Mouse (Mus musculus): ENCODE results near the gene Gimap4. TPM values are rescaled to one million over a fixed set of nuclear protein-coding genes. Genes with fewer than 3 reads are reported as not detected.

The Gimap4 gene
- polyA plus RNA-seq, 1 experiment = 64.0 TPM

DNA sequence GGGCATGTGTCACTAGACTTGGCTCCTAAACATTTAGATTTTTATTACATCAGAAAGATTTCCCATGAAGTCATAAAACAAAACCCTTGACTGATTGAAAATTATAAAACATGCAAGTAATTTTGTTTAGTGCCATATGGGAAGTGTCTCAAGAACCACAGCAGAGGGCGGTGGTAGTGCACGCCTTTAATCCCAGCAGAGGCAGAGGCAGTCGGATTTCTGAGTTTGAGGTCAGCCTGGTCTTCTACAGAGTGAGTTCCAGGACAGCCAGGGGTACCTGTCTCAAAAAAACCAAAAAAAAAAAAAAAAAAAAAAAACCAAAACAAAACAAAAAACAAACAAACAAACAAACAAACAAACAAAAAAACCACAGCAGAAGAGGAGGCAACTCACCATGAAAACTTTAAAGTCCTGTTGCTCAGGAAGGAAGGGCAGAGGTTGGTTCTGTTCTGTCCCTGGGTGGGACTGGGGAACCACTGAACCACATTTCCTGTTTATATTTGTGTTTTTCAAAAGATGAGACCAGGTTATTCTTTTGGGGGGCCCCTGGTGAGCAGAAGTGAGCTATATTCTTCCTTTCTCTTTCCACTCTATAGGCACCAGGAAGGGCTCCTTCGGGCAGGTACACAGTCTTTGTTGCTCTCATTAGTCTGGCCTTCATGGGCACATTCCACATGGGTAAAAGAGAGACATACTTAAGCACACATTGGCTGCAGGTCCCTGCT lies 12.6 kb downstream of the Gimap4 start:
- Histone ChIP-seq H3K4me3 (ENCODE audit: control insufficient read depth, insufficient read depth, low read length) (no peak overlapping the region), H3K4me1 (replicated peaks; ENCODE audit: control insufficient read depth, insufficient read depth, low read length) (peaks cover 24% of the 10 kb centered on the region), H3K27ac (ENCODE audit: control insufficient read depth, insufficient read depth, low read length) (no peak overlapping the region), H3K36me3 (ENCODE audit: control insufficient read depth, insufficient read depth, low read length) (peaks cover 10% of the 10 kb centered on the region), H3K27me3 (ENCODE audit: control insufficient read depth, insufficient read depth, low read length) (no peaks in the 10 kb centered on the region)
- no peak for TF ChIP-seq POLR2A (IDR thresholded peaks at IDR 0.05; ENCODE audit: control insufficient read depth, extremely low read depth, insufficient read depth, low read length, poor library complexity)
- TF ChIP-seq CTCF (IDR thresholded peaks at IDR 0.05; ENCODE audit: borderline replicate concordance, control insufficient read depth, extremely low read depth, insufficient read depth, low read length, poor library complexity) = no peak
- 93% methylated on average over 4 of the region's 4 CpGs for WGBS
- no peak for DNase-seq

DNA sequence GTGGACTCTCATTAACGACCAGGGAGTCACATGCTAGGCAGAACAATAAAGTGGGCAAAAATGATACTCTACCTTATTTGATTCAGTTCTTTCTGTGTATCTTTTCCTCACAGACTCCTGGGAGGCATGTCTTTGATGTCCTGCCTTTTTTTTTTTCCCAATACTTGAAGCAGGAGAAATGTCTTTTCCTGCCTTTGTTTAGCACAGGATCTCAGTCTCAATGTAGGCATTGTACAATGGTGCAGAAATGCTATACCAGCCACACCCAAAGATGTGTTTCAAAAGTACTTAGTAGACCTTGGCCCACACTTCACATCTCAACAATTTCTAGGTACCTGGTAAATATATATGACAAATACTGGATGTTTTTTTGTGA lies 13.2 kb downstream of the Gimap4 start:
- no peaks in the 10 kb centered on the region for H3K27me3 ChIP-seq (ENCODE audit: control insufficient read depth, insufficient read depth, low read length)
- no peak overlapping the region for H3K4me3 ChIP-seq (ENCODE audit: control insufficient read depth, insufficient read depth, low read length)
- DNase-seq = no peak
- 78% methylated on average over 1 of the region's 1 CpGs for WGBS
- TF ChIP-seq CTCF (IDR thresholded peaks at IDR 0.05; ENCODE audit: borderline replicate concordance, control insufficient read depth, extremely low read depth, insufficient read depth, low read length, poor library complexity) (no peak), POLR2A (IDR thresholded peaks at IDR 0.05; ENCODE audit: control insufficient read depth, extremely low read depth, insufficient read depth, low read length, poor library complexity) (no peak)
- peaks cover 16% of the 10 kb centered on the region for H3K36me3 ChIP-seq (ENCODE audit: control insufficient read depth, insufficient read depth, low read length)
- H3K27ac ChIP-seq (ENCODE audit: control insufficient read depth, insufficient read depth, low read length) = no peak overlapping the region
- H3K4me1 ChIP-seq (replicated peaks; ENCODE audit: control insufficient read depth, insufficient read depth, low read length) = peaks cover 29% of the 10 kb centered on the region

DNA sequence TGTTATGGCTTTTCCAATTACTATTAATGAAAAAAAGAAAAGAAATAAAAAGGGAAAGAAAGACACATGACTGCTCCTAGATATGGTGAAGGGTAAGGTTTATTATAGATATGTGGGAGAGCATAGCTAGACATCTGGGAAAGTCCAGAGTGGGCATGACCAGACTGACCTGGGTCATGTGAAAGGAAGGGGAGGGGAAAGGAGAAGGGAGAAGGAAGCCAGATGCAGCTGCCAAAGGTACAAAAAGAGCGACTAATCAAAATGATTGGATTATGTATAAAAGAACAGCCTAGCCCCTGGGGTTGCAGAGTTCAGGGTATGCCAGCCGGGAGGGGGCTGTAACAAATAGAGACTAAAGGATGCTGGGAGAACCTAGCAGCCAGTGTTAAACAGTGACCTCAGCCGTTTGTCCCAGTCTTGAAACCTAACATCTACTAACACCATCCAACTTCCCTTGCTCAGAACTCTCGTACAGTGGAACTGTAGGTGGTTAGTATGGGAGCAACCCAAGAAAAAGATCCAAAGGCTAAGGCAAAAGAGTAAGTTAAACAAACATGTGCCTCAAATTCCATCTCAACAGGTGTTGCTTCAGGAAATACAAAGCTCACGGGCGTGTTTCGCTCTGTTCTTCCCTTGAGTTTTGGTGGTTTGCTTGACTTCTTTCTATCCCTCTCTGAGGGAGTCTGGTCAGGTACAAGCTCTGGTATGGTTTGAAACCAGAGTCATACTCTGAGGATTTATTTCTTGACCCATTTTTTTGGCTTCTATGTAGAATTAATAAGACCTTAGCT lies 13.9 kb downstream of the Gimap4 start:
- Histone ChIP-seq H3K36me3 (ENCODE audit: control insufficient read depth, insufficient read depth, low read length) (peaks cover 23% of the 10 kb centered on the region), H3K4me1 (replicated peaks; ENCODE audit: control insufficient read depth, insufficient read depth, low read length) (peaks cover 29% of the 10 kb centered on the region), H3K4me3 (ENCODE audit: control insufficient read depth, insufficient read depth, low read length) (no peak overlapping the region), H3K27me3 (ENCODE audit: control insufficient read depth, insufficient read depth, low read length) (no peaks in the 10 kb centered on the region), H3K27ac (ENCODE audit: control insufficient read depth, insufficient read depth, low read length) (peak overlapping the region; percentile 27; the same call in 1 of the 2 replicates)
- no peak for DNase-seq
- 61% methylated on average over 7 of the region's 7 CpGs for WGBS
- TF ChIP-seq POLR2A (IDR thresholded peaks at IDR 0.05; ENCODE audit: control insufficient read depth, extremely low read depth, insufficient read depth, low read length, poor library complexity) = no peak
- TF ChIP-seq CTCF (IDR thresholded peaks at IDR 0.05; ENCODE audit: borderline replicate concordance, control insufficient read depth, extremely low read depth, insufficient read depth, low read length, poor library complexity) = no peak

DNA sequence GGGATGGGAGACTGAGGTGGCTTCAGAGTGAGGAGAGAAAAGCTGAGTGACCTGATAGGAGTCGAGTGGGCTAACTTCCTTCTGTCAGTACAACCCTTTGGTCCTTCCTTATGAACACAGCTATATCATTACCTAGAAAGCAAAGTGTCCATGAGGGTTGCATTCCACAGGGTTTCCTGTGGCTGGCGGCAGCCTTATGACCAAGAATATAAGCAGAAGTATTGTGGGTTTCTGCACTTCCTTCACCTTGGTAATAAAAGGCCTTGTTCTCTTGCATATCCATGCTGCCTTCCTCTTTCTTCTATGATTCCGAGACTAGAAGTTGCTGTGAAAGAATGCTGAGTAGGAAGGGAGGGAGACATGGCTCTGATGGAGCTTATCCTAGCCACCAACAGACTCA lies 14.5 kb downstream of the Gimap4 start:
- H3K27me3 ChIP-seq (ENCODE audit: control insufficient read depth, insufficient read depth, low read length) = no peaks in the 10 kb centered on the region
- peaks cover 33% of the 10 kb centered on the region for H3K4me1 ChIP-seq (replicated peaks; ENCODE audit: control insufficient read depth, insufficient read depth, low read length)
- H3K27ac ChIP-seq (ENCODE audit: control insufficient read depth, insufficient read depth, low read length) = no peak overlapping the region; the same call in 1 of the 2 replicates
- 27% methylated on average over 3 of the region's 3 CpGs for WGBS
- H3K36me3 ChIP-seq (ENCODE audit: control insufficient read depth, insufficient read depth, low read length) = peaks cover 29% of the 10 kb centered on the region
- H3K4me3 ChIP-seq (ENCODE audit: control insufficient read depth, insufficient read depth, low read length) = no peak overlapping the region
- DNase-seq = no peak
- TF ChIP-seq POLR2A (IDR thresholded peaks at IDR 0.05; ENCODE audit: control insufficient read depth, extremely low read depth, insufficient read depth, low read length, poor library complexity) (no peak), CTCF (IDR thresholded peaks at IDR 0.05; ENCODE audit: borderline replicate concordance, control insufficient read depth, extremely low read depth, insufficient read depth, low read length, poor library complexity) (no peak)

DNA sequence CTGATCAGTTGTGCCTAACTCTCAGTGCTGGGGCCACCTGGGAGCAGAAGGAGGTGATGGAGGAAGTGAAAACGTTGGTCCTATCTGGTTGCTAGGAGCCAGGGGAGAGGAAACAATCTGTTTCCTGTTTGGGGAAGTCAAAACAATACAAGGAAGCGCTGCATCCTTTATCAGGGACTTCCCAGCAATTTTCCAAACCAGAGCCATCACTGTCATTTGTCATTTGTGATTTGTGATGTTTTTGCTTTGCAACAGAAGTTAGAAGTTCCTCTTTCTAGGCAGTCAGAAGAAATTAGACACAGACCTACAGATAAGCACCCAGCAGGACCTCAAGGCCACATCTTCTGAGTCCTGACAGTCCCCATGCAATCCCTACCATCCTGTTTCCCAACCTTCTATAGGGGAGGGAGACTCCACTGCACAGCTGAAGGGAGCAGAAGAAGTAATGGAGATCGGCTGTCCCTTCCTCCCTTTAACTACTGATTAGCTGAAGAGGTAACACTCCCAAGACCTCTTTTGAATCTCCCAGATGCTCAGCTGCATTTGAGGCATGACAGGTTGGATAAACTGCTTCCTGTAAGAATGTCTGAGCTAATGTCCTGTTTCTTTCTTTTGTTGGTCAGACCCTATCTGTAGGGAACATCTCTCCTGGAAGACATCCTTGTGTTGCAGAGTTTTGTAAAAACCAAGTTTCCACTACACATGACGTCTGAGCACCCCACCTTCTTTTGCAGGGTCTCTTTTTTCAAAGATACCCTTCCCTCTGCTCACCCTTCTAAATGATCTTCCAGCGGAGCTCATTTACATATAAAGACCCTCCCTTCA lies 16.1 kb downstream of the Gimap4 start:
- Histone ChIP-seq H3K4me1 (replicated peaks; ENCODE audit: control insufficient read depth, insufficient read depth, low read length) (peaks cover 40% of the 10 kb centered on the region), H3K27me3 (ENCODE audit: control insufficient read depth, insufficient read depth, low read length) (no peaks in the 10 kb centered on the region), H3K4me3 (ENCODE audit: control insufficient read depth, insufficient read depth, low read length) (no peak overlapping the region), H3K36me3 (ENCODE audit: control insufficient read depth, insufficient read depth, low read length) (peaks cover 40% of the 10 kb centered on the region), H3K27ac (ENCODE audit: control insufficient read depth, insufficient read depth, low read length) (peak overlapping the region; percentile 70)
- 39% methylated on average over 5 of the region's 5 CpGs for WGBS
- no peak for DNase-seq
- TF ChIP-seq CTCF (IDR thresholded peaks at IDR 0.05; ENCODE audit: borderline replicate concordance, control insufficient read depth, extremely low read depth, insufficient read depth, low read length, poor library complexity) (no peak), POLR2A (IDR thresholded peaks at IDR 0.05; ENCODE audit: control insufficient read depth, extremely low read depth, insufficient read depth, low read length, poor library complexity) (no peak)

DNA sequence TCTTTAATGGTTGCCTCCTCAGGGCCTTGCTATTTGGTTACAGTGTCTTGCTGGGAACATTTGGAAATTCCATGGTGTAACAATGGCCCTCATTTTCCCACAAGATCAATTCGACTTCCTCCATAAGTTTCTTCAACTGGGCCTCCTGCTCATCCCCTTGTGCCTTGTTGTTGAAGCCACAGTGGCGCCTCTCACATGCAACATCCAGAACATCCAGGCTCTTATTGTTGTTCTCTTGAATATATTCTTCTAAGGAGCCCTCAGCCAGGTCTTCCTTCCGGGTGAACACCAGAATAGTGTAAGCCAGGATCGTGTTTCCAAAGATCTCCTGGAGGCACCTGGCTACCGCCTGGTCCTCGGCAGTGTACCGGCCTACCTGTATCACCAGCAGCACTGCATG lies 17.8 kb downstream of the Gimap4 start:
- peak overlapping the region; percentile 2; the same call in 1 of the 2 replicates for H3K27ac ChIP-seq (ENCODE audit: control insufficient read depth, insufficient read depth, low read length)
- DNase-seq = no peak
- H3K27me3 ChIP-seq (ENCODE audit: control insufficient read depth, insufficient read depth, low read length) = no peaks in the 10 kb centered on the region
- no peak overlapping the region for H3K4me3 ChIP-seq (ENCODE audit: control insufficient read depth, insufficient read depth, low read length)
- 94% methylated on average over 7 of the region's 7 CpGs for WGBS
- H3K4me1 ChIP-seq (replicated peaks; ENCODE audit: control insufficient read depth, insufficient read depth, low read length) = peaks cover 44% of the 10 kb centered on the region
- TF ChIP-seq CTCF (IDR thresholded peaks at IDR 0.05; ENCODE audit: borderline replicate concordance, control insufficient read depth, extremely low read depth, insufficient read depth, low read length, poor library complexity) (no peak), POLR2A (IDR thresholded peaks at IDR 0.05; ENCODE audit: control insufficient read depth, extremely low read depth, insufficient read depth, low read length, poor library complexity) (no peak)
- peaks cover 44% of the 10 kb centered on the region for H3K36me3 ChIP-seq (ENCODE audit: control insufficient read depth, insufficient read depth, low read length)

Measured in thymus, adult 2 months (tissue).